Mouse (Mus musculus) heart, adult 18-20 months (tissue): Measurements from ENCODE around the gene Sema4d. TPM values are rescaled to one million over a fixed set of nuclear protein-coding genes. Genes with fewer than 3 reads are reported as not detected.

Experiments used
- DNase-seq, 2 experiments: peaks; one replicate each; pipeline ENCODE4 v3.0.0; 2021 to 2022; ENCODE audit warnings: mixed read lengths in 1 of 2
- total RNA-seq, 2 experiments: library from RNA; stranded (reverse); gene quantifications; 2 replicates each; pipeline ENCODE4 v1.2.3; 2021

Gene Sema4d
- total RNA-seq, 2 experiments from 2014 or later = 57.5 to 67.5 TPM

GRCm38 (mm10) chr13:51727364-51727763 is 66.2 kb downstream of the Sema4d start:
- DNase-seq = no peak

DNA sequence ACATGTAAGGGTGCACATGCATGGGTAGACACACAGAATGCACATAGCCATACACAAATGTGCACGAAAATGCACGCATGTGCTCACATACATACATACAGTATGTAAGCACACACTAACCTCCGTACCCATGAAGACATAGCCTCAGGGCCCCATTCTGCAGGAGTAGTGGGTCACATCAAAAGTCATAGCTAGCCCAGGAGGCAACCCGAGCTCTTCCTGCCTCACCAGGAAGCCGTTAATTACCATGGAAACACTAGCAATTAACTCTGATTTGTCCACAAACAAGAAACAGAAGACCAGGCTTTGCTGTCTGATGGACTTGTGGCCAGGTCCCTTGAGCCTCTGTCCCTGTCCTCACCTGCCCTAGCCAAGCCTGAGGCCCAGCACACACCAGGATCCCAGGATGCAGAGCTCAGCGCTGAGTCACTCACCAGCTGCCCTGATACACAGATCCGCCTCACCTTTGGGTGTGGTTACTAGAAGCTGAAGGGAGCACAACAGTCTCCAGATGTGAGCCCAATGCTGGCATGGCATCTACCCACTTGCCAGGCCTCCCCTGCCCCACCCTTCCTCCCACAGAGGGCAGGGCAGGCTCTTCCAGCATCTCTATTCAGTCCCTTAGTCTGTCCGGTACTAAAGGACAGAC is 67.5 kb downstream of the Sema4d start:
- no peak for DNase-seq

GRCm38 (mm10) chr13:51725446-51725845 is 68.1 kb downstream of the Sema4d start:
- no peak for DNase-seq

- no peak for DNase-seq
These were observed 69.0 kb downstream of the Sema4d start for GRCm38 (mm10) chr13:51724566-51724965.

DNA sequence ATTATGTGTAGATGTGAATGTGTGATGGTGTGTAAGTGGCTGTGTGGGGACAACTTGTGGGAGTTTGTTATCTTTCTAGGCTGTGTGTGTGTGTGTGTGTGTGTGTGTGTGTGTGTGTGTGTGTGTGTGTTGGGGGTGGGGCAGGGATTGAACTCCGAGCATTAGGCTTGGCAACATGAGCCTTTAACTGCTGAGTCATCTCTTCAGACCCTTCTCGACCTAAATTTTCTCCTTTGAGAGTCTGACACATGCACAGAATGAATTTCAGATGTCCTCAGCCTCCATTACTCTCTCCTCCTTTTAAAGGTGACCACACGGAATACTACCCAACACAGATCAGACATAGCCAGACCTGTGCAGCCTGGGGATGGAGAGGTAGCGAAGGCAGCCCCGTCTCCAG is 70.4 kb downstream of the Sema4d start:
- no peak for DNase-seq

GRCm38 (mm10) chr13:51720556-51720955 is 73.0 kb downstream of the Sema4d start:
- no peak for DNase-seq

- no peak for DNase-seq
These were observed 74.3 kb downstream of the Sema4d start for GRCm38 (mm10) chr13:51719256-51719655.

GRCm38 (mm10) chr13:51716350-51717263 is 76.9 kb downstream of the Sema4d start:
- DNase-seq = peak; percentile 61 to 70

DNA sequence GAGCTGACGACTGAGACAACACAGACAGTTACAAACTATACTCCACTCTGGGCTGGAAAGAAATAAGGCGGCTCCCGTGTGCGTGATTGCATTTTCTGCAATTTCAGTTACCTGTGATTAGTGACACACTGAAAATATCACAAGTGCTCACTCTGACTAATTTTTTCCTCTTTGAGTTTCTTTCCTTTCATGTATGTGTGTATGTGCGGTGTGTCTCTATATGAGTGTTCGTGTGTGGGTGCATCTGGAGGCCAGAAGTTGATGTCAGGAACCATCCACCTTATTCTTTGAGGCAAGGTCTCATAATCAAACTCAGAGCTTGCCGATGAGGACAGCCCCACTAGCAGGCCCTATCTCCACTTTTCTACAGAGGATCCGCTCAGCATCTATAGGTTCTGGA is 81.5 kb downstream of the Sema4d start:
- DNase-seq = no peak

GRCm38 (mm10) chr13:51710738-51711137 is 82.8 kb downstream of the Sema4d start:
- DNase-seq = peak in 1 of 2 experiments; percentile 23

- peak; percentile 25 to 33 for DNase-seq
These were observed 87.4 kb downstream of the Sema4d start for GRCm38 (mm10) chr13:51705882-51706854.

DNA sequence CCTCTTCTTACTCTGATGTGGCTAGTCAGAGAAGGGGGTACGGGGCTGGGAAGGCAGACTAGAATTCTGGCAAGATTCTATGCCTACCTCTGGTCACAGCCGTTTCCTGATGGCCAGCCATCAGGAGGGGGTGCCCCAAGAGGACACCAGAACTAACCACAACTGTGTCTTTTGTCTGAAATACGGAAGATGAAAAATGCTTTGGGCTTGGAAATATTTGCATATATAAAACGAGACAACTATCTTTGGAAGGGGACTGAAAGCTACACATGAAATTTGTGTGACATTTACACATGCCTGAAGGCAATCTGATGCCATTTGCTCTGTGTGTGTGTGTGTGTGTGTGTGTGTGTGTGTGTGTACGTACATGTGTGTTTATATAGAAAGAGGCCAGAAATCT is 89.7 kb downstream of the Sema4d start:
- no peak for DNase-seq

DNA sequence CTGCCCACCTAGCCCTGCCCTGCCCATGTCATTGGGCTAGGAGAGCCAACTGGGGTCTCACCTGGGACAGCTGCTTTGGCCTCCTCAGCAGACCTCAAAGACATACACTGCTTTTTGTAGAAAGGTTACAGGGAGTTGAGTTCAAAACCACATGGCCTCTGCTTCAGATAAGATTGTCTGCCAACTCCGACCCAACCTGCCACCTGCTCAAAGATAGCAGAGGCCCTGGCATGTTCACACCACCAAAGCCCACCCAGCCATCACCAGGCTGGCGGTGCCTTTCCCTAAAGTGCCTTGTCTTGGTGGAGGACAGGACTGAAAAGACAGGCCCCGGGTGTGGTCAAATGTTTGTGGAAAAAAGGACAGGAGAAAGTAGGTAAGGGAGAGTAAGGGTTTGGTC is 95.2 kb downstream of the Sema4d start:
- DNase-seq = no peak

DNA sequence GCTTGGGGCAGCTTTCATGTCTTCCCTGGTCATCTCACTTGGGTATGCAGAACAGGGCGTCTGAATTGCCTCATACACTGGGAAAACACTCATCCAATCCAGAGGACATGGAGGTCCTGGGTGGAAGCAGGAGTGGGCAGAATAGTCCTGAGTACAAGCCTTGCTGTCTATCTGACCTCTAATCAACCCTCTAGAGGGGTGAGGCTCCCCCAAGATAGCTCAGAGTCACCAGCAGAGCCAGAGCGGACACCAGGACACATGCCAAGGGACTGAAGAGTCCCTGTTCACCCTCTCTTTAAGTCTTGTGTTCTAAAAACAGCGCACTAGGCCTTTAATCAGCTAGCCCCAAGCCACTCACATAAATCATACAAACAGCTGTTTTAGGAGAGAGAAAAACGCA is 95.7 kb downstream of the Sema4d start:
- DNase-seq = peak in 1 of 2 experiments; percentile 21

GRCm38 (mm10) chr13:51697455-51697854 is 96.1 kb downstream of the Sema4d start:
- DNase-seq = no peak

GRCm38 (mm10) chr13:51696481-51696880 is 97.1 kb downstream of the Sema4d start:
- no peak for DNase-seq

DNA sequence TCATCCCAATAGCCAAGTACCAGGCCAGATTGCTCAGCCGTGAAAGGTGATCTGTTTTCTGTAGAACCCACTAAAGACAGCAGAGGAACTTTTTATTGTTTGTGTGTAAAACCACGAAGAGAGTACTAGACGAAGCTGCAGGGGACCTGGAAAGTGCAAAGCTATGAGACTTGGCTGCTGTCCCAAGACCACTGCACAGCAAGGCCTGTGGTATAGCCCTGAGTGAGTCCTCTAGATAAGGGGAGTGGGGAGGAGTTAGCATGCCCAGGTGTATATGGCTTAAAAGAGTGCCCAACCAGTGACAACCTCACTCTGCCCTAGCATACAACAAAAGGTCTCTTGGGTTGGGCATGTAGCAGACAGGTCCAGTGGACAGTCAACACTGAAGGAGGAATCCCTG is 104.9 kb downstream of the Sema4d start:
- DNase-seq = no peak

- no peak for DNase-seq
These were observed 106.6 kb downstream of the Sema4d start for GRCm38 (mm10) chr13:51686966-51687365.

DNA sequence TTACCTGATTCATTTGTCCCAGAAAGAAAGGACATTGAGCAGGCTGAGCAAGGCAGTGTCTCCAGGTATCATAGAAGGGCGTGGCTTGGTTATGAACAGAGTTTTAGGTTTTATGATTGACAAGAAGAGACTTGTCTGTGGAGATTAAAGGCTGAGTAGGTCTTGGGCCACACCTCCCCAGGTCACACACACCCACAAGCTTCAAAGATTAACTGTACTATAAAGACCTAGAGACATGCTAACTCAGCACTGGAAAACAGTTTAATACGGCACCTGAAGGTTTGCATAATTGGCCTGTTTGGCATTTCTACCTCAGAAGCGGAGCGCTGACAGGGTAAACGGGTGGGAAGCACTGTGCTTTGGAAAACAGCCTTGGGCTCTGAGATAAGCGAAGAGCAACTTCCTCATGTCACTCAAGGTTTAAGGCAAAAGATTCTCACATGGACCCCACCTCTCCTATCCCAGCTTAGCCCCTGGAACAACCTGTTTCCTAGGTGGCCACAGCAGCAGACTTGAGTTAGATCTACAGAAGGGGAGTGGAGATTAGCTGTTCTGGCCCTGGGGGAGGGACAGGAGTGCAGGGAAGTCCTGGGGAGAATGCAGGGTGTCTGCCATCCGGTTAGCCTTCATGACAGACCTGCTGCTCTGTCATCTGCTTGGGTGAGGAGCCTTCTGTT is 108.1 kb downstream of the Sema4d start:
- no peak for DNase-seq

DNA sequence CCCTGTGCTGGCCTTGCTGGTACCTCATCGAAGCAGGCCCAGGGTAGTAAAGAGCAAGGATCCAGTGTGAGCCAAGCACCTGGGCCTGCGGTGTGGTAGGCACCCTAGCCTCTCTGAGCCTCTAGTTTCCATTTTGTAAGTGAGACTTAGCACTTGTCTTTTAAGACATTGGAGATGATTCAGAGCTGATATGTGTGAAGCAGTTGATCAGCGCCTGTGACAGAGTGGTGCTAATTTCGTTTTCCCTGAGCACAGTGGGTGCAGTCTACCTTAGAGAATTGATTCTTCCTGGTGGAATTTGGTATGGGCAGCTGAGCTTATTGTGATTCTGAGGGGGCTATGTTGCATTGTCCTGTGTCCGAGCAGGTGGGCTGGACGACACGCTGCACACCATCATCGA is 111.9 kb downstream of the Sema4d start:
- no peak for DNase-seq

- DNase-seq = no peak
These were observed 112.5 kb downstream of the Sema4d start for GRCm38 (mm10) chr13:51681076-51681475.

DNA sequence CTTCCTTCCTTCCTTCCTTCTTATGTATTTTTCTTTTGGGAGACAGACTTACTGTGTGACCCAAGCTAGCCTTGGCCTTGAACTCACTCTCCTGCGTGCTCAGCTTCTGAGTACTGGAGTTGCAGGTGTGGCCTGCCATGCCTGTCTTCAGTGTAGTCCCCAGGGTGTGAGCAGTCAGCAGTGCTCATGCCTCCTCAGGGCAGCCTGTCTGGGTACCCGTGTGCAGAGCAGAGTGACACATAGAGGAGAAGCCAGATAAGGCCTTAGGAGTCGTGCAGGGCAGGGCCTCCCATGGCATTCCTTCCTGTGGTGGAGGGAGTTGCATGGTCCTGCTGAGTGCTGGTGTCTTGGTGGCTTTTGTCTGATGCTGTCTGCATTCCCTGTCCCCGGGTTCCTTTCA is 114.2 kb downstream of the Sema4d start:
- no peak for DNase-seq
